Comparison of ENCODE assay signal across 22 mouse cellular contexts in genomic region chr1:135014921-135015445, GRCm38 (mm10). TPM values are rescaled to one million over a fixed set of nuclear protein-coding genes. Genes with fewer than 3 reads are reported as not detected.
DNase-seq lines count a peak whose midpoint lies in the region; ATAC-seq and TF ChIP-seq lines count a peak whose summit lies in the region.
"Had no signal": no experiment of that assay in that cellular context is flagged by ENCODE, and none has a peak within 500 bp of the region (broad histone marks: within the 10 kb centered on the region; RNA-seq: fewer than 3 reads in every experiment).

No protein-coding gene starts in this region.

- H3K4me2 ChIP-seq in heart, embryonic 12.5 days: peak overlapping the region; percentile 13; the same call in 1 of the 2 replicates
- H3K4me2 ChIP-seq in kidney, postnatal 0 days (ENCODE audit: low read length): no peak overlapping the region
- H3K4me2 ChIP-seq in hindbrain, postnatal 0 days (ENCODE audit: low read depth, low read length): no peak overlapping the region
- H3K4me2 ChIP-seq: forebrain, embryonic 15.5 days; kidney, embryonic 15.5 days; liver, embryonic 15.5 days; neural tube, embryonic 12.5 days had no signal

- H3K27ac ChIP-seq in heart, embryonic 12.5 days (ENCODE audit: poor library complexity, severe bottlenecking): no peak overlapping the region; the same call in 1 of the 2 replicates
- no peak overlapping the region for H3K27ac ChIP-seq in kidney, postnatal 0 days
- H3K27ac ChIP-seq in kidney, adult 2 months (ENCODE audit: insufficient read depth, low read depth, low read length): no peak overlapping the region
- H3K27ac ChIP-seq in hindbrain, postnatal 0 days: no peak overlapping the region
- H3K27ac ChIP-seq: forebrain, embryonic 15.5 days; kidney, embryonic 15.5 days; layer of hippocampus, adult 2 months; liver, embryonic 15.5 days; neural tube, embryonic 12.5 days; stomach, postnatal 0 days had no signal

- peaks cover 64% of the 10 kb centered on the region for H3K4me1 ChIP-seq in heart, embryonic 12.5 days (replicated peaks)
- H3K4me1 ChIP-seq in kidney, postnatal 0 days (replicated peaks; ENCODE audit: insufficient read depth, low read length): peaks cover 4% of the 10 kb centered on the region
- 0 out of 2 replicates have a peak, but pooled peaks cover 1% of the 10 kb centered on the region for H3K4me1 ChIP-seq in kidney, adult 2 months (ENCODE audit: control insufficient read depth, insufficient read depth, low read length)
- H3K4me1 ChIP-seq in hindbrain, postnatal 0 days (ENCODE audit: insufficient read depth, low read length): peaks cover 11% of the 10 kb centered on the region; the same call in 1 of the 2 replicates
- H3K4me1 ChIP-seq: liver, embryonic 15.5 days had no signal

- no peak for ATAC-seq in heart, embryonic 12.5 days (ENCODE audit: insufficient number of reproducible peaks, low FRiP score)
- ATAC-seq in kidney, postnatal 0 days (replicated peaks; ENCODE audit: low FRiP score, low read depth): no peak
- ATAC-seq in hindbrain, postnatal 0 days: 0 out of 2 replicates have a peak, but pooled peaks have one; percentile 34
- no peak for ATAC-seq in megakaryocyte-erythroid progenitor cell, adult 5-6 weeks (replicated peaks; ENCODE audit: low FRiP score, low TSS enrichment, poor library complexity, severe bottlenecking)
- ATAC-seq: forebrain, embryonic 15.5 days; inflammation-experienced regulatory T-cells, adult 6 months; lung, postnatal 0 days; midbrain, embryonic 16.5 days had no signal

- DNase-seq in heart, adult 9 months (ENCODE audit: low spot score in 2 of 2): no peak
- peak; percentile 72 for DNase-seq in kidney, postnatal 0 days (ENCODE audit: low spot score)
- no peak for DNase-seq in kidney, adult 2 months
- peak; percentile 49 for DNase-seq in embryo, embryonic 10.5 days (ENCODE audit: low spot score)
- peak; percentile 44 for DNase-seq in hindbrain, postnatal 0 days (ENCODE audit: low spot score)
- DNase-seq in adrenal gland, postnatal 4 days (ENCODE audit: low spot score in 2 of 2): no peak
- DNase-seq: adrenal gland, postnatal 36 days; cerebellum, adult 8-10 months; right cerebral cortex, postnatal 25 days; thymus, postnatal 14 days had no signal

- H3K27me3 ChIP-seq in heart, embryonic 12.5 days (replicated peaks): no peaks in the 10 kb centered on the region
- no peaks in the 10 kb centered on the region for H3K27me3 ChIP-seq in kidney, postnatal 0 days (ENCODE audit: insufficient read depth, low read length)
- no peaks in the 10 kb centered on the region for H3K27me3 ChIP-seq in kidney, adult 2 months (replicated peaks; ENCODE audit: control insufficient read depth, insufficient read depth, low read length)
- H3K27me3 ChIP-seq in hindbrain, postnatal 0 days (ENCODE audit: insufficient read depth, low read length): no peaks in the 10 kb centered on the region
- H3K27me3 ChIP-seq: forebrain, embryonic 15.5 days; neural tube, embryonic 12.5 days had no signal

- no peaks in the 10 kb centered on the region for H3K9me3 ChIP-seq in heart, embryonic 12.5 days (replicated peaks)
- no peaks in the 10 kb centered on the region for H3K9me3 ChIP-seq in kidney, postnatal 0 days (replicated peaks; ENCODE audit: low read length)
- no peaks in the 10 kb centered on the region for H3K9me3 ChIP-seq in hindbrain, postnatal 0 days (ENCODE audit: low read length)
- H3K9me3 ChIP-seq: forebrain, embryonic 15.5 days; kidney, embryonic 15.5 days; liver, embryonic 15.5 days; neural tube, embryonic 12.5 days had no signal

- no peak overlapping the region for H3K9ac ChIP-seq in heart, embryonic 12.5 days
- no peak overlapping the region for H3K9ac ChIP-seq in kidney, postnatal 0 days (ENCODE audit: low read depth, low read length)
- no peak overlapping the region for H3K9ac ChIP-seq in hindbrain, postnatal 0 days (replicated peaks; ENCODE audit: low read length)
- H3K9ac ChIP-seq: forebrain, embryonic 15.5 days; kidney, embryonic 15.5 days; liver, embryonic 15.5 days; neural tube, embryonic 12.5 days had no signal

- WGBS in heart, embryonic 12.5 days: 37% methylated on average over 10 of the region's 10 CpGs
- 26% methylated on average over 10 of the region's 10 CpGs for WGBS in kidney, postnatal 0 days
- 34% methylated on average over 10 of the region's 10 CpGs for WGBS in kidney, adult 2 months
- WGBS in hindbrain, postnatal 0 days: 26% methylated on average over 10 of the region's 10 CpGs

- no peak for TF ChIP-seq POLR2A in kidney, adult 2 months (IDR thresholded peaks at IDR 0.05; ENCODE audit: low read depth, low read length)

- H3K4me3 ChIP-seq in heart, embryonic 12.5 days: no peak overlapping the region
- H3K4me3 ChIP-seq in kidney, postnatal 0 days (replicated peaks; ENCODE audit: low read depth, low read length): no peak overlapping the region
- H3K4me3 ChIP-seq in kidney, adult 2 months (ENCODE audit: insufficient read depth, low read depth, low read length): no peak overlapping the region
- no peak overlapping the region for H3K4me3 ChIP-seq in hindbrain, postnatal 0 days (ENCODE audit: low read length)
- H3K4me3 ChIP-seq: erythroblast, embryonic 14.5 days; forebrain, embryonic 15.5 days; kidney, embryonic 15.5 days; layer of hippocampus, adult 2 months; liver, embryonic 15.5 days; neural tube, embryonic 12.5 days had no signal

- no peak for TF ChIP-seq CTCF in kidney, postnatal 0 days (IDR thresholded peaks at IDR 0.05; ENCODE audit: low read depth)
- TF ChIP-seq CTCF in kidney, adult 2 months (conservative IDR thresholded peaks at IDR 0.05; ENCODE audit: insufficient read depth, insufficient read length, low read depth, low read length): no peak
- no peak for TF ChIP-seq CTCF in hindbrain, postnatal 0 days (IDR thresholded peaks at IDR 0.05; ENCODE audit: low read depth)

- H3K36me3 ChIP-seq in heart, embryonic 12.5 days: no peaks in the 10 kb centered on the region
- no peaks in the 10 kb centered on the region for H3K36me3 ChIP-seq in kidney, postnatal 0 days (ENCODE audit: insufficient read depth, low read length)
- H3K36me3 ChIP-seq in kidney, adult 2 months (ENCODE audit: control insufficient read depth, insufficient read depth, low read length): no peaks in the 10 kb centered on the region
- no peaks in the 10 kb centered on the region for H3K36me3 ChIP-seq in hindbrain, postnatal 0 days (ENCODE audit: insufficient read depth, low read length)
- H3K36me3 ChIP-seq: forebrain, embryonic 15.5 days; kidney, embryonic 15.5 days; liver, embryonic 15.5 days; neural tube, embryonic 12.5 days had no signal

RNA-seq across cellular contexts. Expression of gene Ube2t, which starts 52.6 kb away (rescaled TPM):
- polyA plus RNA-seq in heart, embryonic 12.5 days (2016; fragmentation: Nextera tagmentation; extraction: Ambion mirVana): 46.6 and 48.7 TPM in 2 replicates
- 24.7 and 27.1 TPM in 2 replicates for polyA plus RNA-seq in kidney, postnatal 0 days (2015; fragmentation: Nextera tagmentation; extraction: Ambion mirVana)
- polyA plus RNA-seq in kidney, adult 2 months (2012; rRNA removed): 0.61 and 0.83 TPM in 2 replicates
- 4.5 and 5.3 TPM in 2 replicates for total RNA-seq in hindbrain, postnatal 0 days (2014; rRNA removed)
- 9.7 and 10.2 TPM in 2 replicates for polyA plus RNA-seq in hindbrain, postnatal 0 days (2015; fragmentation: Nextera tagmentation; extraction: Ambion mirVana)
- total RNA-seq in megakaryocyte-erythroid progenitor cell, adult 5-6 weeks (2014; fragmentation: Nextera tagmentation): 47.9 and 82.8 TPM in 2 replicates
- total RNA-seq in megakaryocyte-erythroid progenitor cell, adult 5-6 weeks (2017): 23.4 and 29.7 TPM in 2 replicates
- total RNA-seq in adrenal gland, postnatal 4 days (2021): 10 to 100 TPM; 11.1 to 12.1 TPM

RNA-seq across cellular contexts. Expression of gene Ppp1r12b, which starts 59.2 kb away (rescaled TPM):
- 29.6 and 31.2 TPM in 2 replicates for polyA plus RNA-seq in heart, embryonic 12.5 days (2016; fragmentation: Nextera tagmentation; extraction: Ambion mirVana)
- polyA plus RNA-seq in kidney, postnatal 0 days (2015; fragmentation: Nextera tagmentation; extraction: Ambion mirVana): 3.2 and 3.4 TPM in 2 replicates
- polyA plus RNA-seq in kidney, adult 2 months (2012; rRNA removed): 5.6 and 5.8 TPM in 2 replicates
- 26.6 and 36.6 TPM in 2 replicates for total RNA-seq in hindbrain, postnatal 0 days (2014; rRNA removed)
- polyA plus RNA-seq in hindbrain, postnatal 0 days (2015; fragmentation: Nextera tagmentation; extraction: Ambion mirVana): 12.5 and 12.9 TPM in 2 replicates
- 10.3 and 15.6 TPM in 2 replicates for total RNA-seq in megakaryocyte-erythroid progenitor cell, adult 5-6 weeks (2014; fragmentation: Nextera tagmentation)
- total RNA-seq in megakaryocyte-erythroid progenitor cell, adult 5-6 weeks (2017): 6.6 and 6.7 TPM in 2 replicates
- total RNA-seq in adrenal gland, postnatal 4 days (2021): 10 to 100 TPM; 19.7 to 22.1 TPM

Comparison
In these comparisons a context has a peak if more than half of its experiments do, and no peak if none do; other contexts are left out.
1. DNase-seq: peak in kidney, postnatal 0 days (single experiment), embryo, embryonic 10.5 days (single experiment) and hindbrain, postnatal 0 days (single experiment); none in heart, adult 9 months (0 of 2), kidney, adult 2 months (single experiment) and adrenal gland, postnatal 4 days (0 of 2).